Mouse (Mus musculus) erythroblast, embryonic 14.5 days (primary cell): ENCODE measurements around the gene Bik.

Source experiments
- GATA1 ChIP-seq: IDR thresholded peaks from 2 replicates; pipeline ENCODE4 v1.6.1; 2012; ENCODE audit warnings: low read length, inconsistent platforms, mixed read lengths
- TAL1 ChIP-seq: IDR thresholded peaks from 3 replicates; pipeline ENCODE4 v1.6.1; 2012; ENCODE audit warnings: low read length, inconsistent platforms, mixed read lengths

DNA sequence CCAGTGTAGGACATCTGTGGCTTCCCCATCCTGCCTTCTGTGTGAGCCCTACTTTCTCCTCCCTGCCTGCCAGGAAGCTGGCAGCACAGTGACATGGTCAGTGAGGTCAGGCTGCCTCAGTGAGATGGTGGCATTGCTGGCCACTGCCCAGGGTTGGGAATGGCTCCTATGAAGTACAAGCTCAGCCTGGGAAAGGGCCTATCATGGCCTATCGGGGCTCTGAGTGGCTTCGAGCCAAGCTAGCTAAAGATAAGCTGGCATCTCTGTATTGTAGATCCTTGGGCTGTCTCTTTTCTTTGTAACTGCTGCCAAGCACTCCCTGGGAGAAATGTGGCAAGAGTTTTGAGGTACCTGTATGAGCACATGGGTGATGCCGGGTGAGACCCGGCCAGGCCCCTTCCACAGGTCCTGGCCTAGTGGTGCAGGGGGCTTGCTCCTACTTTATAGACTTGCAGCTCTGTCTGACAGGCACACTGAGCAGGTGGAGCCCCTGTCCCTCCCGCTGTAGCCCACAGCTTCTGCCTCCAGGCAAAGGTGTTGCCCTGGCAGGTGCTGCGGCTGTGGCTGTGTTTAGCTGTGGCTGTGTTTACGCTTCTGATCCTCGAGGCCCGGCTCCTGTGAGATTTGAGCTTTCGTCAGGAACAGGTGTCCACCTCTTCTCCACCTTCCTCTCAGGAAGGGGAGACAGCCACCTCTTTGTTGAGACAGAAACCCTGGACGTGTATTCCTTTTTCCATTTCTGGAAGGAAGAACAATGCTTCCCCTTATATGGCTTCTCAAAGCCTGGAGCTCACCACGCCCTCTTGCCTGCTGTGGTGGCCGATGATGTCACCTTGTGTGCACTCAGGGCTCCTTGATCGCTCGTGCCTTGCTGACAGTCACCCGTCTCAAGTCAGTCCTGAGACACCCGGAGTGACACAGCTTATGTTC, 8.6 kb downstream of the Bik start:
- TF ChIP-seq GATA1 (no peak), TAL1 (no peak)
